Mouse (Mus musculus) cerebellum, adult 9-10 months (tissue): Measurements from ENCODE around the gene Aamp.
"Not testable (repeated sequence)": the region's sequence is repeated elsewhere in the genome, so short reads cannot be mapped to it uniquely, and the experiment has no call there.

Source experiments
- DNase-seq: peaks from one replicate; pipeline ENCODE4 v3.0.0; 2022

The Aamp gene

GRCm38 (mm10) chr1:74284543-74285160, at the start of gene Aamp, which contains the start of gene Pnkd:
Gene Aamp (minus strand): TSS chr1:74284738.
Gene Pnkd (plus strand): TSS chr1:74284930.
- peak; percentile 100 for DNase-seq

- peak; percentile 73 for DNase-seq
These were observed 48.4 kb upstream of the Aamp start for GRCm38 (mm10) chr1:74332930-74333329.

- DNase-seq = peak; percentile 96
These were observed 47.8 kb upstream of the Aamp start for GRCm38 (mm10) chr1:74332241-74332763.

- peak; percentile 36 for DNase-seq
These were observed 46.6 kb upstream of the Aamp start for GRCm38 (mm10) chr1:74331046-74331681.

- no peak for DNase-seq
These were observed 45.4 kb upstream of the Aamp start for GRCm38 (mm10) chr1:74329899-74330431.

GRCm38 (mm10) chr1:74326916-74327315, 42.4 kb upstream of the Aamp start:
- DNase-seq = not testable (repeated sequence)

GRCm38 (mm10) chr1:74321396-74321795, 36.9 kb upstream of the Aamp start:
- DNase-seq = no peak

GRCm38 (mm10) chr1:74318711-74319110, 34.2 kb upstream of the Aamp start:
- DNase-seq = no peak

- DNase-seq = no peak
These were observed 31.7 kb upstream of the Aamp start for GRCm38 (mm10) chr1:74316114-74316827.

- no peak for DNase-seq
These were observed 30.3 kb upstream of the Aamp start for GRCm38 (mm10) chr1:74314796-74315195.

GRCm38 (mm10) chr1:74313049-74313692, 28.6 kb upstream of the Aamp start:
- DNase-seq = peak; percentile 89

GRCm38 (mm10) chr1:74309767-74310166, 25.2 kb upstream of the Aamp start:
- DNase-seq = no peak

- no peak for DNase-seq
These were observed 23.7 kb upstream of the Aamp start for GRCm38 (mm10) chr1:74308001-74308964.

- DNase-seq = no peak
These were observed 22.6 kb upstream of the Aamp start for GRCm38 (mm10) chr1:74307146-74307545.

- no peak for DNase-seq
These were observed 21.0 kb upstream of the Aamp start, which contains the start of gene Tmbim1 for GRCm38 (mm10) chr1:74305522-74305921. Gene Tmbim1 (minus strand): TSS chr1:74305622.

GRCm38 (mm10) chr1:74304946-74305345, 20.4 kb upstream of the Aamp start:
- DNase-seq = peak; percentile 24

GRCm38 (mm10) chr1:74304339-74304790, 19.8 kb upstream of the Aamp start:
- peak; percentile 58 for DNase-seq

- peak; percentile 52 for DNase-seq
These were observed 19.2 kb upstream of the Aamp start for GRCm38 (mm10) chr1:74303509-74304338.

GRCm38 (mm10) chr1:74302835-74303234, 18.3 kb upstream of the Aamp start:
- DNase-seq = peak; percentile 32

- no peak for DNase-seq
These were observed 17.7 kb upstream of the Aamp start for GRCm38 (mm10) chr1:74302229-74302628.
